Mouse (Mus musculus) liver, adult 2 months (tissue): ENCODE data around the gene Hecw2. TPM values are rescaled to one million over a fixed set of nuclear protein-coding genes. Genes with fewer than 3 reads are reported as not detected.

Experiments
- DNase-seq: peaks from one replicate; pipeline ENCODE4 v3.0.0-alpha.2; 2011; ENCODE audit warnings: low read depth, low spot score; ENCODE audit errors: extremely low read depth
- H3K27ac ChIP-seq: fragments of 200-500 bp; replicated peaks from 2 replicates; pipeline ENCODE4 v1.5.1; 2012; ENCODE audit warnings: low read depth, mild to moderate bottlenecking, control low read depth, inconsistent platforms, low read length; ENCODE audit not compliant: insufficient read depth
- H3K27me3 ChIP-seq: fragments of 200-500 bp; 2 replicates; pipeline ENCODE4 v1.6.1; 2012; ENCODE audit warnings: mild to moderate bottlenecking, moderate library complexity, low read length, inconsistent platforms; ENCODE audit not compliant: control insufficient read depth, insufficient read depth
- H3K36me3 ChIP-seq: fragments of 200-500 bp; 2 replicates; pipeline ENCODE4 v1.6.1; 2012; ENCODE audit warnings: low read length, inconsistent platforms; ENCODE audit not compliant: control insufficient read depth, insufficient read depth
- H3K4me1 ChIP-seq: fragments of 200-500 bp; 2 replicates; pipeline ENCODE4 v1.6.1; 2011; ENCODE audit warnings: low read length; ENCODE audit not compliant: control insufficient read depth, insufficient read depth
- H3K4me3 ChIP-seq: fragments of 200-500 bp; 2 replicates; pipeline ENCODE4 v1.5.1; 2011; ENCODE audit warnings: low read depth, mild to moderate bottlenecking, control low read depth, low read length, moderate library complexity; ENCODE audit not compliant: insufficient read depth
- H3K79me2 ChIP-seq: fragments of 200-500 bp; 2 replicates; pipeline ENCODE4 v1.6.1; 2012; ENCODE audit warnings: inconsistent platforms, mild to moderate bottlenecking, low read length, moderate library complexity; ENCODE audit not compliant: control insufficient read depth, insufficient read depth
- H3K9ac ChIP-seq: fragments of 200-500 bp; 2 replicates; pipeline ENCODE4 v1.6.1; 2012; ENCODE audit warnings: low read depth, mild to moderate bottlenecking, control low read depth, inconsistent platforms, low read length
- CTCF ChIP-seq: fragments of 200-500 bp; IDR thresholded peaks from 2 replicates; pipeline ENCODE4 v1.5.1; 2011; ENCODE audit warnings: low read depth, low read length, control low read depth
- POLR2A ChIP-seq: fragments of 200-500 bp; IDR thresholded peaks from 2 replicates; pipeline ENCODE4 v1.6.1; 2011; ENCODE audit warnings: low read length, control low read depth; ENCODE audit not compliant: insufficient read depth; ENCODE audit errors: extremely low read depth
- WGBS: fragments of 180-500 bp; shearing (Covaris S2); methylation state at CpG from one replicate; pipeline ENCODE4 v1.1.7; 2018; 5-methylcytosine and 5-hydroxymethylcytosine counted together
- polyA plus RNA-seq: library from polyadenylated mRNA; depleted of rRNA; stranded (reverse); fragments of >200 nt; gene quantifications from 2 replicates; pipeline ENCODE4 v1.2.3, GENCODE M21; 2012
- total RNA-seq: library from RNA; depleted of rRNA; stranded (reverse); fragments of >200 nt; gene quantifications from 2 replicates; pipeline ENCODE4 v1.2.3, GENCODE M21; 2014

The Hecw2 gene
- total and polyA plus RNA-seq, 2 experiments = 0.38 to 2.9 TPM

- Histone ChIP-seq H3K27me3 (no peaks in the 10 kb centered on the region), H3K9ac (no peak overlapping the region), H3K36me3 (no peaks in the 10 kb centered on the region), H3K79me2 (no peaks in the 10 kb centered on the region), H3K4me1 (no peaks in the 10 kb centered on the region), H3K27ac (no peak overlapping the region), H3K4me3 (no peak overlapping the region)
- DNase-seq = no peak
- 91% methylated on average over 3 of the region's 3 CpGs for WGBS
- TF ChIP-seq CTCF = no peak
- TF ChIP-seq POLR2A = no peak
Observed at GRCm38 (mm10) chr1:53852086-53852610, 342.8 kb downstream of the Hecw2 start.

GRCm38 (mm10) chr1:53851334-53851733 is 343.6 kb downstream of the Hecw2 start:
- no peaks in the 10 kb centered on the region for H3K4me1 ChIP-seq
- no peak for TF ChIP-seq POLR2A
- no peak for TF ChIP-seq CTCF
- no peaks in the 10 kb centered on the region for H3K27me3 ChIP-seq
- WGBS = 78% methylated on average over 8 of the region's 8 CpGs
- peak; percentile 56 for DNase-seq
- no peaks in the 10 kb centered on the region for H3K36me3 ChIP-seq
- no peak overlapping the region for H3K27ac ChIP-seq
- H3K79me2 ChIP-seq = no peaks in the 10 kb centered on the region
- H3K4me3 ChIP-seq = no peak overlapping the region
- no peak overlapping the region for H3K9ac ChIP-seq

- 80% methylated on average over 6 of the region's 6 CpGs for WGBS
- TF ChIP-seq POLR2A = no peak
- no peak for TF ChIP-seq CTCF
- H3K9ac ChIP-seq = no peak overlapping the region
Observed at GRCm38 (mm10) chr1:53850891-53851290, 344.1 kb downstream of the Hecw2 start.

GRCm38 (mm10) chr1:53846665-53847237 is 348.2 kb downstream of the Hecw2 start:
- Histone ChIP-seq H3K4me1 (no peaks in the 10 kb centered on the region), H3K9ac (no peak overlapping the region), H3K27me3 (no peaks in the 10 kb centered on the region), H3K36me3 (no peaks in the 10 kb centered on the region), H3K4me3 (no peak overlapping the region), H3K27ac (no peak overlapping the region), H3K79me2 (no peaks in the 10 kb centered on the region)
- TF ChIP-seq CTCF (no peak), POLR2A (no peak)
- 40% methylated on average over 2 of the region's 2 CpGs for WGBS
- DNase-seq = no peak

More at GRCm38 (mm10) chr1:53850891-53851290, 344.1 kb downstream of the Hecw2 start:
- Histone ChIP-seq H3K79me2 (no peaks in the 10 kb centered on the region), H3K27ac (peak overlapping the region; percentile 54), H3K4me1 (no peaks in the 10 kb centered on the region), H3K4me3 (no peak overlapping the region), H3K27me3 (no peaks in the 10 kb centered on the region), H3K36me3 (no peaks in the 10 kb centered on the region)
- DNase-seq = peak; percentile 45

- Histone ChIP-seq H3K36me3 (no peaks in the 10 kb centered on the region), H3K4me3 (no peak overlapping the region), H3K27me3 (no peaks in the 10 kb centered on the region), H3K9ac (no peak overlapping the region), H3K27ac (no peak overlapping the region), H3K4me1 (no peaks in the 10 kb centered on the region), H3K79me2 (no peaks in the 10 kb centered on the region)
- DNase-seq = no peak
- no peak for TF ChIP-seq POLR2A
- TF ChIP-seq CTCF = no peak
- WGBS = 87% methylated on average over 8 of the region's 8 CpGs
Observed at GRCm38 (mm10) chr1:53845854-53846253, 349.1 kb downstream of the Hecw2 start.

GRCm38 (mm10) chr1:53844914-53845612 is 349.9 kb downstream of the Hecw2 start:
- WGBS = 73% methylated on average over 5 of the region's 5 CpGs
- no peak overlapping the region for H3K27ac ChIP-seq

More at GRCm38 (mm10) chr1:53844914-53845612, 349.9 kb downstream of the Hecw2 start:
- no peak overlapping the region for H3K4me3 ChIP-seq
- no peak for TF ChIP-seq POLR2A
- TF ChIP-seq CTCF = no peak
- no peaks in the 10 kb centered on the region for H3K36me3 ChIP-seq
- H3K79me2 ChIP-seq = no peaks in the 10 kb centered on the region
- no peak overlapping the region for H3K9ac ChIP-seq
- no peaks in the 10 kb centered on the region for H3K27me3 ChIP-seq
- no peaks in the 10 kb centered on the region for H3K4me1 ChIP-seq
- DNase-seq = peak; percentile 6
